Mouse (Mus musculus): Measurements from ENCODE around the gene Dab1.

The Dab1 gene

DNA sequence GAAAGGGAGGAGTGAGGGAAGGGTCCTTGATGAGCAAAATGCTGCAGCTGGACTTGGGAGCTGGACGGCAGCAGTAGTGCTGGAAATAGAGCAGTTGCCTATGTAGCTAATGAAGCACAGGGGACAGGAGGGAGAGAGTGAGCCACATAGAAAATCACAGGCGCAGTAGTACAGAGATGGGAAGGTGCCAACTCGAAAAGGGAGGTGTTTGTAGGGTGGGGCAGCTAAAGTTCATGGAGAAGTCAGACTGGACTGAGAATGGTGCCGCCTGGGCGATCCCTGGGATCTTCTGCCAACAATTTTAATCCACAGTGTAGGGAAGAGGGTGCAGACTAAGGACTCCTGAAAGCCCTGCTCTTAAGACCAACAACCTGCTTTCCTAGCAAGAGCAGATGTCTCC, 1055.5 kb downstream of the Dab1 start:
- no peak for DNase-seq (ENCODE audit: low read depth)

DNA sequence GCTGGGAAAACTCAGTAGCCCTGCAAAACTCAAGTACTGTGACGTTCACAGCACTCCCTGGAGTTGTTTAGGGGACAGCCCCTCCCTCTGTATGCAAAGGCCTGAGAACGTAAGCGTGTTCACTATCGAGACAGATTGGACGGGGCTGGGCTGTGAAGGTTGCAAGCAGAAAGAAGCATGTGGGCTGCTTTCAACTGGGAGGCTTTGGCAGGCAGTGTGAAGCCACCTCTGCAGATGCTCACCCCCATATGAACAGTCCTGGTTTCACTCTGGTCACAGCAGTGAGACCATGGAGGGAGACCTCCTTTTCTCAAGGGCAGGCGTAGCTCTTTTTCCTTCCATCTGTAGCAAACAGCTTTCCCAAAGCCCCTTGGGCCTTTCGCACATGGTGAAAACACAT, 1059.1 kb downstream of the Dab1 start:
- DNase-seq (ENCODE audit: low read depth): no peak

DNA sequence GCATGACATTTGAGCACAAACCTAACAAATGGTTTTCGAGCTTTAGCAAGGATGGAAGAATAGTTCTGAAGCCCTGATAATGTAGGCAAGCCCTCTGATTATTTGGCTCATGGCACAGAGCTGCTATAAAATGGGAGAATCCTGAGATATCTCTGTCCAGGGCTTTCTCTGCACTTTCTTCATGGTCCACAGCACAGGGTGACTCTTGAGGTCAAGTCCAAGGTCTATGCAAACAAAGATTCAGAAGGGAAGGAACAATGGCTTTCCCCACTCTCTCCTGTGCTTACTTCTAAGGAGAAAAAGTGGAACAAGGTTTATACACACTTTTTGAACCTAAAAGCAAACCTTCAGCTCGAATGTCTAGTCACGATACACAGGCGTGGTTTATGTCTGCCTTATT, 1061.3 kb downstream of the Dab1 start:
- DNase-seq (ENCODE audit: low read depth): no peak

DNA sequence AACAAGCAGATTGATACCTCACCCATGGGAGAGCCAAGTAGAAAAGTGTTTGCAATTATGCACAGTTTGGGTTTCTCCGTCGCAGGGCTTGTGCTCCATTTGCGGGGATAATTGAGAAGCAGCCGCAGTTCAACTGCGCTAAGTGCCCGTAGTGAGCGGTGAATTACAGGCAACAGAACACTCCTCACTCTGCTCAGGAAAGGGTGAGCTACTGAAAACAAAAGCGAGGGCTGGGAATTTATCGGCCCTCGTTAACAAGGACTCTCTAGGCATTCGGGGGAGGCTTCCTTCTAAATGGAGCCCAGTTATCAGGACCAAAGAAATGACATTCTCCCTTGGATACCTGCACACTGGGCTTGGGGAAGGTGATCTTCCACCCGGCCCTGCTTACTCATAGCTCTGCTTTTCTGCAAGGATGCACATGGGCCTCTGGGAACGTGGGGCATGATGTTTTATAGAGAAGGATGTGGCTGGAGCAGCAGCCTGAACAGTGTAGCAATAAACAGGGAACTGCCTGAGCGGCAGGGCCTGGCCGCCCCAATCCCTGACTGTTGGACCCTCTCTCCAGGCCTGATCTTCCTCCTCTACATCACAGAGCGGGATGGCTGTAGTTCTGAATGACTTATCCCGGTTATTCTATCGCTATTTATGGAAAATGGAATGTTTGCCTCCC, 1067.1 kb downstream of the Dab1 start:
- no peak for DNase-seq (ENCODE audit: low read depth)

DNA sequence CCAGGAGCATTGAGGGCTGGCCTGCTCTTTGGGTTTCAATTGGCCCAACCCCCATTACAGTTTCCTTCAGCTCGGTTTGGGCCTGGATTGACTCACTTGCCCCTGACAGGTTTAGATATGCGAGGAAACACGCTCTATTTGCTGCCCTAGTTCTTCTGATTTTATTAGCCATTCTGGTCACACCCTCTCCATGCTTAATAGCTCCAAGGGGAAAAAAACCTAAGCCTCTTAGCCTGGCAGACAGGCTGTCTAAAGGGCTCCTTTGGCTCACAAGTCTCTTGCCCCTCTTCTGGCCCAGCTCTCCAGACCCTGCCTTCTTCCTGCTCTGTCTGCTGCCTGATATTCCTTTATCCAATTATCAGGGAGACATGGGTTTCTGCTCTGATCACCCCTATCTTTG, 1069.9 kb downstream of the Dab1 start:
- no peak for DNase-seq (ENCODE audit: low read depth)

DNA sequence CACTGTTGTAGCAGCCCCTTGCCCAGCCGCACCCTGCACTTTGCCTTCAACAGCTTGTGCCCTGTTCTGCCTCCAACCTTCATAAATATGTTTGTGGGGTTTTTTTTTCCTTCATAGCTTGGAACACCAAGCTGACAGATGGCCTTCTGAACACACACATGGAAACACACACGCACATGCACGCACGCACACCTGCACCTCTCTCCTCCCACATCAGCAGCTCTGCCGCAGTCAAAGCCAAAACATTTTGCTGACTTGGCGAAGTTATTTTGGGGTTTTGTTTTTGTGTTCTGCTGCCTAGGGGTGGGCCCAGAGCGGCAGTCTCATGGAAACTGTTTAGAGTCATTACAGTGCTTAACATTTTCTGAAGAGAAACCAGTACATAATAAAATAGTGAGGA, 1071.9 kb downstream of the Dab1 start:
- no peak for DNase-seq (ENCODE audit: low read depth)

DNA sequence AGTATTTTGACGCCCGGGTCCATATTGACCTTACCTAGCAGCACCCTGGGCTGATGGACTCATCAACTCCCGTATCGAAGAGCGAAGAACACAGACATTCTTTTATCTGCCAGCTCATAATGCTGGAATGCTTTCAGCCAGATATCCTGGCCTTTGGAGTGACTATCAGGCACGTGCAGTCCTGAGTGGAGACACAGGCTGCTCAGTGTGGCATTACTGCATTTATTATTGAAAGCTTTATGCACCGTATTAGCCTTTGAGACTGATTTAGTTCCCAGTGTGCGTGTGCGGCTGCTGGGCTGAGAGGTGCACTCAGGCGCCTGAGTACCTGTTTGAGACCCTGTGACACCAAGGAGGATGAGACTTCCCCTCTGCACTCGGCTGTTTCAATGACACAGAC, 1075.0 kb downstream of the Dab1 start:
- no peak for DNase-seq (ENCODE audit: low read depth)

DNA sequence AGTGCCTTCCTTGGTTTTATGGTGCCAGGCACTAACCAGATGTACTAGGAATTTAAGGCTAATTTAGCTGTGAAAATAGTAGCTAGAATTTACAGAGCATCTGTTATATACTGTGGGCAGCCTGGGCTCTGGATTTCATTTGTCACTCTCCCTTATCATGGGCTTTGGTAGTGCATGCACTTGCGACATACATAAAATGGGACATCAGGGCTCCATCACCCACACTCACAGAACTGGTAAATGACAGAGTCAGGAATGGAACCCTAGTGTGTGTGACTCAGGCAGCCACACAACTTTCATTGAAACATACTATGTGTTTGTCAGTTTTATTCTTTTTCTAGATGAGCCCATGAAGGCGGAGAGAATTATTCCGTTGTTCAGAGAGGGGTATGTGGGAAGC, 1077.4 kb downstream of the Dab1 start:
- no peak for DNase-seq (ENCODE audit: low read depth)

DNA sequence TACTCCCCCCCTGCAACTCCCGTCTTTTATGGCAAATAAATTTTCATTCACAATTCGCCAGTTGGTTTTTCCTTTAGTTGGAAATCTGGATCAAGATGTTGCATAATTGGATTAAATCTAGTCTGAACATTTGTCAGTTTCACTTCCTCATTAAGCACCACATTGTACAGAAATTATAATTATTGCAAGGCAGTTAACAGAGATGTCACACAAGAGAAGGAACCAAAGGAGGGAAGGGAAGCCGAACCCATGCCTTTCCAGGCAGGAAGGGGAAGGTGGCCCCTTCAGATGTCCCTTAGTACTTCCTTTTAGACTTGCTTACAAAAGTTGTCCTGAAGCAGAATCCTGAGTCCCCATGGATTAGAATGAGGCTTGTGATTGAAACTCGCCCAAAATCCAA, 1078.5 kb downstream of the Dab1 start:
- no peak for DNase-seq (ENCODE audit: low read depth)

DNA sequence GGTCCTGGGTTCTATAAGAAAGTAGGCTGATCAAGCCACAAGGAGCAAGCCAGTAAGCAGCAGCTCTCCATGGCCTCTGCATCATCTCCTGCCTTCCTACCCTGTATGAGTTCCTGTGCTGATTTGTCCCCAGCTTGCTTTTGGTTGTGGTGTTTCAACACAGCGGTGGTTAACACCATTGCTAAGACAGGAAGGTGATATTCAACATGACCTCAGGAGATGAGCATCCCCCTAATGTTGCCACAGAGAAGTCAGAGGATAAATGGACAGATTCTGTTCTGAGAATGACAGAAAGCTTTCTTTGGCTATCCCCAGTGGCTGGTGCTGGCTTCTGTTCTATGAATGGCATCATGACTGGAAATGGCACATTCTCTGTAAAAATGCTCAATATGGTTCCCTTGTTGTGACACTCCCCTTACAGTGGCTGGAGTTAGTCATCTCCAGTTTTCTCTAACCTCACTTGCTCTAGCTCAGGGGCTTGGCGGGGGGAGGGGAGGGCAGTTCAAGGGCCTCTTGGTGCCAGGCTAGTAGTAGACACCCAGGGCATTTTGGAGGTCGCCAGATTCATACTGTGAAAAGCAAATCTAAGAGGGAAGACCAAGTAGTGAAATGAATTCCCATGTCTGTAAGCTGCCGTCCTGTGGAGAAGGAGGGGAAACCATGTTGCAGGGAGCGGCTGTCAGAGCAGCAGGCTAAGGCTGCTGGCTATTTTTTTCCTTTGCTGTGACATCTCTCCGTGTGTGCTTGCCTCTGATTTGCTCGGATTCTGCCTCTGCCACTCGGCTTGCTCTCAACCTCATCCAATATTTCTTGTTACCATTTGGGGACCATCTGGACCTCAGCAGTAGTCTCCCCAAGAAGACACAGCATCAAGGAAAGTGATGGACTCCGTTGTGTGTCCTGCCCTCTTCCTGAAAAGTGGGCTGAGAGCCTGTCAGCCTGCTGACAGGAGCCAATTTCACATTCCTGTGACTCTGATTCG, 1086.8 kb downstream of the Dab1 start:
- DNase-seq (ENCODE audit: low read depth): no peak

DNA sequence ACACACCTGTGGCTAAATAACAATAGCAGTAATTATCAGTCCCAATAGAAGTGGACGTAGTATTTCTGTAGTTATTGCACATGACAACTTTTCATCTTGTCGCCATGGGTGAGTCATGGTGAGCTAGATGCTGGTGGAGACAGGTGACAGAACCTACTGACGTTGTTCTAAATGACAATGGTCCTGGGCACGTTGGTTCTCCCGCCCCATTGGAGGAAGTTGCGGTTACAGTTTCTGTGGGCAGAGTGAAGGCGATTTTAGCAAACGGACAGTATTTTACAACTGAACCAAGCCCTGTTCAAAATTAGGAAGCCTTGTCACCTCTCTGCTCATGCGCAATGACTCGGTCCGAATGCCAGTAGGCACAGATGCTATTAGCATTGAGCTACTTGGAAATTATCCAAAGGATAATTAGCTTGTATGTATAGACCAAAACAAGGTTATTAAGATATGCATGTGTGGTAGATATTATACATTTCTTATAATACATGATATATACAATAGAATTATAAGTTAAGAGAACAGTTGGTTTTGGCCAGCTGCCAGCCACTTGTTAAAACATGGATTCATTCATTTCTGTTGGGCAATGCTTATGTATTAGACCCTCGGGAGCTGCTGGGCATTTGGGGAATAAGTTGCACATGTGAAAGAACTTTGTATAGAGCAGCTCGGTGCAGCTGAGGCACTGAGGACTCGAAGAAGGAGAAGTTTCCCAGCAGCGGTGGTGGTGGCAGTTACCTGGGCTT, 1093.4 kb downstream of the Dab1 start:
- no peak for DNase-seq (ENCODE audit: low read depth)

DNA sequence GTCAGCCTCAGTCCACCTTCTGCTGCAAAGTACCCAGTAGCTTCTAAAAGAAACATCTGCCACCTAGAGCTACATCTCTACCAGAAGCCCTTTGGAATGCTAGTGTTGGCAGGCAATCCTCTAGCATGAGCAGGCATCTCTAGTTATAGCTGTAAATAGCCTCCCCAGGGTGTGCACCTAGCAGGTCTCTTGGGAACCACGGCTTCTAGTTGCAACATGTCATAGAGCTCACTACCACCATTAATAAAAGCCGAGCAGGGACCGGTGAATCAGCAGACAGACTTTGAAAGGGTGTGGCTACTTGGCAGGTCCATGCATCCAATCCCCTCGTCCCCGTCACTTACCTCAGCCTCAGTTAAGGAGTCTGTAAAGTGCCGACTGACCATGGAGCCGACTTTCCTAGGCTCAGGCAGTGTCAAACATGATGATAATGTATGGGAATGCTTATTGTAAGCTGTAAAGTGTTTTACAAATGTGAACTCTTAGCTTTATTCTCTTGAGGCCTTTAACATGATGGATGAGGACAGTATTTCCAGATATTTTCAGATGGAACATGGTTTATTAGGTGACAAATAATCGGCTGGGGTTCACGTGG, 1095.9 kb downstream of the Dab1 start:
- no peak for DNase-seq (ENCODE audit: low read depth)

DNA sequence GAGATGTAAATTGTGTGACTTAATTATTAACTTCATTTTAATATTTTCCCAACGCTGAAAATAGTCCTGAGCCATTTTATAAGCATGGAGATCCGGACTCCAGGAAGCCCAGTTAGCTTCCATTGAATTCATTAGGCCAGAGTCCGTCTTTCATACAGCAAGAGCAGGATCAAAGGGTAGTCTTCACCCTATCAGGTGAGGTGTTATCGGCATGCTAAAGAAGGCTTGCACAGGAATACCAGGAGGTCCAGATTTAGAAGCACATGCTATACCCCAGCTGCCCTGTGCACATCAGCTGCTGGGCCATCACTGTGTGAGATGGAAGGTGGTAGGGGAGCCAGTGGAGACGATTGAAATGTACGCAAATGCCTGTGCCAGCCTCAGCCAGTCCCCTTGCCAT, 1096.7 kb downstream of the Dab1 start:
- no peak for DNase-seq (ENCODE audit: low read depth)

DNA sequence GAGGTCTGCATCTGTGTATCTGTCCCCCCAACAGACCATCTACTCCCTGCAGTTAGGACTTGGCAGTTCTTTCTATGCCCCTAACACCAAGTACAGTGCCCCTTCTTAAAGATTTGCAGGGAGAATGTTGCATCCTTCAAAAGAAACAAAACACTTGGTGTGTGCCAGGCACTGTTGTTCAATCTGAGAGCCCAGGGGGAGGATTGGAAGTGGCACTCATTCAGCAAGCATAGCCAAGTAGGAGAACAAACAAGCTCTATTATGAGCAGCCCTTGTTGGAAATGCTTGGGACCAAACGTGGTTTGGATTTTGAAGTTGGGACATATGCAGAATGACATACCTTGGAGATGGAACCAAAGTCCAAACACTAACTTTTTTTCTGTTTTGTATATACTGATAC, 1097.3 kb downstream of the Dab1 start:
- DNase-seq (ENCODE audit: low read depth): no peak

DNA sequence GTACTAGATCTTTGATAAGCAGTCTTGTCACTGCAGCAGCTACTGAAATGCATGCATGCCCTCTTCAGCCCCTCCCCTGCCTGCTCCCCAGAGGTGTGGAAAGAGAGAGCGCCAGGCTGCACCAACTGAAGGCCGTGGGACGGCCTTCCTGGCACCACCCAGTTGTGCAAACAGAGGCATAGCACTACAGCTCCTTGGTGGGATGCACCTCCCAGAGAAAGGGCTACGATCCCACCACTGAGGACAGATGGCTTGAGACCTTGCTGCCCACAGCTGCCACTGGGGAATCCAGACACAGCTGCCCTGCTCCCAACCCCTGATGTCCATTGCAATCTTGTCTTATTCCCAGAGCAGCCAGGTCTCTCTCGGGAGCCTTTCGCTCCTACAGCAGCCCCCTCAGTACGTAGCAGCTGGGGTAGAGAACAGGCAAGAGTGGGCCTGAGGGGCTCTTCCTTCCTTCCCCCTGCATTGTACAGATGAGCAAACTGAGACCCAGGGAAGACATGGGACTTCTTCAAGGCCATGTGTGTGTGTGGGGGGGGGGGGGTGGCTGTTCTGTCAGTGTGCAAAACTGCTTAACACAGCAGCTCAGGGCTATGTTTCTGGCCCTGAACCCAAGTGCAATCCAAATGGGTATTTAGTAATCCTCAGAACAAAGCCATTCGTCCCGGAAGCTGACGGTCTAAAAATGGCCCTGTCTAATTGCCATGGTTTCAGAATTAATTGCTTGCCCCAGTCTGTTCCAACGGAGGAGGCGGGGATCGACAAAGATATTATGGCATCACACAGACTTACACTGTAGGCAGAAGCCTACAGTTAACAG, 1100.0 kb downstream of the Dab1 start:
- no peak for DNase-seq (ENCODE audit: low read depth)

DNA sequence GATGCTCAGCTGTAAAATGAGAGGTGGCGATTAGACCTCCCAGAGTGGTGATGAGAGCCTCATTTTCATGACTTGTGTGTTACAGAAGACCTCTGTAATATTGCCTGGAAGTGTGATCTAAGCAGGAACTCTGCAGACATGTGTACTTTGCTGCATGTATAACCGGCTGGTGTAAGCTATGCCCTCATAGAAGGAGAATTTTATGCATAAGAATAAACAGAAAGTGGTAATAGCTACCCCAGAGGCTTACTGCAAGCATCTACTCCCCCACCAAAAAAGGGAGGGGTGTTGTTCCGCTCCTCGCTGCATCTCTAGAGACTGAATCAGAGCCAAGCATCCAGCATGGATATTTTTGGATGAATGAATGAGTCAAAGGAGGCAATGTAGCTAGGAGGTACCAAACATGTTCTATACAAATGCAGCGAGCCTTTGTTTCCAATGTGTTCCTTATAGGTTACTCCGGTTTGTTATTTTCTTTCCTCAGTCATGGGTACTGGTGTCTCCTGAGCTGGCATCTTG, 1104.4 kb downstream of the Dab1 start:
- no peak for DNase-seq (ENCODE audit: low read depth)

DNA sequence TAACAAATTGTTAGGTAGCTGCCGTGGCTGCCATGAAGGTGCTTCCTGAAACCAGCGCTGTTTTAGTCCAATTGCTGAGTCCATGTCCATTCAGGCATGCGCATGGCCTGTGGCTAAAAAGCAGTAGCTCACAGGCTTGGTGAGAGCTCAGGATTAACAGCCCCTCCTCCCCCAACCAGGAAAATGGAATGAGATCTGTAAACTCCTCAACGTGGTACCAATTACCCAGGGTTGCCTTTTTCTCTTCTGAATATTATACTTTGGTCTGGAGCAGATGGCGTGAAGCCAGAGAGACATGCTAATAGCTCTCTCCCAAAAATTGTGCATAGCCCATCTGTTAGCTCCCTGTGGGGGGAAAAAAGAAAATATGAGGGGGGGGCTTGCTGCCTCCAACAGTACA, 1105.1 kb downstream of the Dab1 start:
- no peak for DNase-seq (ENCODE audit: low read depth)

DNA sequence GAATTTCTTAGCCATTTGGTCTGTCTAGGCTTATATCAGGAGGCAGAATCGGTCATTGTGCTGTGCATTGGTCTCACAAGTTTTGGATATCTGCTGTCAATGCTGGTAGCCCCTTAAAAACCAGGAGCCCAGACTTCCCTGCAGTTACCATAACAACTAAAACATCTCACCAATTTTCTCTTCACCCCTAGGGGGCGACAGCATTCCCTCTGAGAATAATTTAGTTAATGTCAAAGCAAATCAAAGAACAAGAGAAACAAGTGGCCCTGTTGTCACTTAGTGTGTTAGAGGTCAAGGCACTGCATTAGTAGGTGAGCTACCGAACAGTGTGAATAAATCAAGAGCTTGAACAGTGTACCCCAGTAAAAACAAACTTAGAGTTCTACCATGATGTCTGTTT, 1106.5 kb downstream of the Dab1 start:
- DNase-seq (ENCODE audit: low read depth): peak; percentile 4

DNA sequence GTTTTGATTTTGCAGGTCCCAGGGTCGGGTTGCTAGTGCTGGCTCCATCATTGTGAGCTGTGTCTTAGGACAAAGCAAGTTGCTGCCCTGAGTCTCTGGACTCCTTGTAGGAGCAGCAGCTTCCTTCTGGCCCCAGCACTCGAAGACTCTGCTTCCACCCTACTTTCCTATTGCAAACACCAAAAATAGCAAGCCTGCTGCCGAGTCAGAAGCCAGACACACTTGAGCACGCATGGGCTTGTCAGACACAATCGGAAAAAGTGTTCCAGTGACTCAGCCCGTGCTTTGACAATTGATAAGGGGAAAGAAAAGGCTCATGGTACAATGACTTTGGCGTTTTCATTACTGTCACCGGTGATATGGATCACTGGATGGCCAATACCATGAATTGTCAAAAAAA, 1110.0 kb downstream of the Dab1 start:
- DNase-seq (ENCODE audit: low read depth): no peak

DNA sequence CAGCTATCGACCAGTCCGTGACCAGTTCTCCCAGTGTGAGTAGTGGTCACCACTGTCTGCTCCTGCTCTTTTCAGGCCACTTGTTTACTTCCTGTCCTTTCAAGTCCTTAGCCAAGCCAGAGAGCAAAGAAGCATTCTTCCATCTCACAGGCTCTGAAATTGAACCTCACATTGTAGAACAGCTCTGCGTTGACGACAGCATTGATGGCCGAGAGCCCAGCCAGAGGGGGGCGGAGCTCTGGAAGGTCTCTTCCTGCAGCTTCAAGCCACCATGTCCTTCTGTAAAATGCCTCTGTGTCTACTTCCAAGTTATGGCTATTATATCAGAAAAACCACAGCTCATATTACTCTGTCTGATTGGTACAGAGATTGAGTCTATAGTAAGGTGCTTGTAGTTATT, 1127.3 kb downstream of the Dab1 start:
- DNase-seq (ENCODE audit: low read depth): no peak

DNA sequence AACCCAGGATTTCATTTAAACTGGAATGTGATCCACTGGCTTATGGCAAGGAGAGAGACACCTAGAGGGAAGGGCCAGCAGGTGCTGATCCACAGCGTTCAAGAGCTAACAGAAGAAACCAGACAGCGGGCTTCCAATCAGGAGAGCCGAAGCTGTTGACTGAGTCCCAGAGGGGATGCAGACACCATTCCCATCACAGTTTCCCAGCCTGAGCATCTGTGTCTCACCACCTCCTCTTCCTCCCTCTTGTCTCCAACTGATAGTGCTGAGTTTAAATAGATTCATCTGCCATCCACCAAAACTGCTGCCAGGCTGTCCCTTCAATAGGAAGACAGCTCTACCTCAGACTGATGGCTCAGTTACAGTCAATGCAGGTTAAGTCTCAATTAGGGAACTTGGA, 1134.9 kb downstream of the Dab1 start:
- DNase-seq (ENCODE audit: low read depth): no peak
